ENCODE assay signal across 8 mouse cellular contexts in the genomic region with DNA sequence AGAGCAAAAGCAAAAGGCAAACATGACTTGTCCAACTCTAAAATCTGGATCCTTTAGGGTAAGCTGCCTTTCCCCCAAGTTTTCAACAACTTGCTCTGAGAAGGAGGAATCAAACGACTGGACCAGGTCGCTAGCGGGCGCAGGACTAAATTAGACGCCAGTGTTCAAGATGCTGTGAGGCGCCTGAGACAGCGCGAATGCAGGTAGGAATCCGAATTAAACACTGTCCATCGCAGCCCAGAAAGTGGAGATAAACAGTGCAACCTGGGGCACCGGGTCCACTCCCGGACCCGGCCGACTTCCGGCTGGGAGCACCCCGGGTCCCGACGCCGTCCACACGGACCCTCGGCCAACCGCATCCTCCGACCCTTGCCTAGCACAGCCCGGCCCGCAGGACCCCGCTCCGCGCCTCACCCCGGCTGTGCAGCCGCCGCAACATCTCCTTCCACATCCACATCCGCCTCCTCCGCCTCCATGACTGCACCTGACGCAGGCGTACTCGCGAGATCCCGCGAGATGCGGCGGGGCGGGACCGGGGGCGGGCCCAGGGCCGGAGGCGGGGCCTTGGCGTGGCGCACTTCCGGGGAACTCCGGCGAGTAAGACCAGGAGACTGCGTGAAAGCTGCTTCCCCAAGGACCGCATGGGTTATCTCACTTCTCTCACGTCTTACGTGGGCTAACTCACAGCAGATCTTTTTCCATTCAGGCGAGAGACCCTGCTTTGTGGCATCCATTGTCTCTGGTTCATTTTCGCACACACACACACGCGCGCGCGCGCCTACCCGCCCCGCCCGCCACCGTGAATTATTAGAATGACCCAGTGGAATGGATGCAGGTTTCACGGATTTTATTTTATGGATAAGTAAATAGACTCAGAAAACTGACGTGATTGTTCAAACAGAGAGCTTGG. TPM values are rescaled to one million over a fixed set of nuclear protein-coding genes. Genes with fewer than 3 reads are reported as not detected.
DNase-seq lines count a peak whose midpoint lies in the region; ATAC-seq lines count a peak whose summit lies in the region.

A gene (minus strand): TSS at position 511 of the 910 bp plus-strand sequence.

- WGBS in hindbrain, embryonic 14.5 days = under 1% methylated on average over 66 of the region's 69 CpGs

- no peaks in the 10 kb centered on the region for H3K27me3 ChIP-seq in hindbrain, embryonic 14.5 days (ENCODE audit: control insufficient read depth, insufficient read depth, low read length)

- H3K4me2 ChIP-seq in hindbrain, embryonic 14.5 days (replicated peaks) = peak within 1 kb of the TSS; percentile 65

- H3K9me3 ChIP-seq in hindbrain, embryonic 14.5 days (ENCODE audit: control insufficient read depth, low read length) = no peaks in the 10 kb centered on the region

- peak; percentile 91 for DNase-seq in R1 (ENCODE audit: low read depth, low spot score)
- peak; percentile 96 to 98 for DNase-seq in cerebellum, postnatal 25 days
- peak; percentile 83 to 89 for DNase-seq in frontal cortex, postnatal 25 days (ENCODE audit: low spot score in 2 of 2)
- peak; percentile 97 for DNase-seq in hindbrain, embryonic 14.5 days (ENCODE audit: low spot score)
- DNase-seq in layer of hippocampus, postnatal 36 days = peak; percentile 92 to 93
- DNase-seq in lung, postnatal 36 days = peak; percentile 95
- peak; percentile 96 for DNase-seq in retina, postnatal 1 day
- DNase-seq in urinary bladder, adult 18-20 months (ENCODE audit: low spot score in 2 of 2) = peak; percentile 88 to 97

- H3K4me3 ChIP-seq in hindbrain, embryonic 14.5 days (replicated peaks; ENCODE audit: low read length) = peak within 1 kb of the TSS; percentile 68

- peak; percentile 100 for ATAC-seq in hindbrain, embryonic 14.5 days (ENCODE audit: low FRiP score)

- peak within 1 kb of the TSS; percentile 97 for H3K27ac ChIP-seq in hindbrain, embryonic 14.5 days

- peaks cover 14% of the 10 kb centered on the region for H3K4me1 ChIP-seq in hindbrain, embryonic 14.5 days (replicated peaks; ENCODE audit: control insufficient read depth, insufficient read depth, low read length)

- peaks cover 14% of the 10 kb centered on the region for H3K36me3 ChIP-seq in hindbrain, embryonic 14.5 days (replicated peaks; ENCODE audit: control insufficient read depth, insufficient read depth)

- peak within 1 kb of the TSS; percentile 84 for H3K9ac ChIP-seq in hindbrain, embryonic 14.5 days

RNA-seq across cellular contexts. Expression of the gene that starts here (rescaled TPM):
- polyA plus RNA-seq in hindbrain, embryonic 14.5 days (2014; fragmentation: Nextera tagmentation; extraction: Ambion mirVana) = 27.0 and 33.2 TPM in 2 replicates
- total RNA-seq in layer of hippocampus, postnatal 36 days (2021) = 10 to 100 TPM; 31.9 to 35.7 TPM

Comparison
In these comparisons a context has a peak if more than half of its experiments do, and no peak if none do; other contexts are left out.
1. Peak in every context shown above with its lines: DNase-seq, ATAC-seq, H3K4me3 ChIP-seq and H3K27ac ChIP-seq.